Mouse (Mus musculus): ENCODE measurements around the gene Camta1. TPM values are rescaled to one million over a fixed set of nuclear protein-coding genes. Genes with fewer than 3 reads are reported as not detected.
A peak's percentile ranks its signal among the peaks of the same experiment; 100 is the strongest.

The Camta1 gene
- polyA plus RNA-seq, 1 experiment, result 13.4 TPM

GRCm38 (mm10) chr4:151059566-151059965 lies 802.1 kb downstream of the Camta1 start:
- Histone ChIP-seq H3K4me1 (peaks cover 26% of the 10 kb centered on the region), H3K36me3 (replicated peaks; ENCODE audit: low read length) (peaks cover 17% of the 10 kb centered on the region), H3K9me3 (peaks cover 15% of the 10 kb centered on the region), H3K4me3 (replicated peaks) (no peak overlapping the region), H3K27me3 (replicated peaks) (peaks cover 2% of the 10 kb centered on the region)
- no peak for TF ChIP-seq FLI1 (IDR thresholded peaks at IDR 0.05; ENCODE audit: low read length)
- no peak for TF ChIP-seq GATA1 (IDR thresholded peaks at IDR 0.05; ENCODE audit: borderline replicate concordance, low read length)

GRCm38 (mm10) chr4:151058634-151059033 lies 803.0 kb downstream of the Camta1 start:
- no peak overlapping the region for H3K4me3 ChIP-seq (replicated peaks)
- peaks cover 34% of the 10 kb centered on the region for H3K4me1 ChIP-seq
- H3K9me3 ChIP-seq, result peaks cover 15% of the 10 kb centered on the region
- TF ChIP-seq GATA1 (IDR thresholded peaks at IDR 0.05; ENCODE audit: borderline replicate concordance, low read length), result no peak
- TF ChIP-seq FLI1 (IDR thresholded peaks at IDR 0.05; ENCODE audit: low read length), result no peak
- H3K36me3 ChIP-seq (replicated peaks; ENCODE audit: low read length), result peaks cover 26% of the 10 kb centered on the region
- H3K27me3 ChIP-seq (replicated peaks), result no peaks in the 10 kb centered on the region

GRCm38 (mm10) chr4:151057347-151058321 lies 804.0 kb downstream of the Camta1 start, which contains the start of gene Vamp3:
Gene Vamp3 (minus strand): TSS chr4:151057963.
- H3K4me3 ChIP-seq (replicated peaks), result peak within 1 kb of the TSS; percentile 98
- peaks cover 40% of the 10 kb centered on the region for H3K4me1 ChIP-seq
- H3K27me3 ChIP-seq (replicated peaks), result no peaks in the 10 kb centered on the region
- peaks cover 15% of the 10 kb centered on the region for H3K9me3 ChIP-seq
- TF ChIP-seq GATA1 (IDR thresholded peaks at IDR 0.05; ENCODE audit: borderline replicate concordance, low read length) (no peak), FLI1 (IDR thresholded peaks at IDR 0.05; ENCODE audit: low read length) (peak; percentile 84)
- peaks cover 36% of the 10 kb centered on the region for H3K36me3 ChIP-seq (replicated peaks; ENCODE audit: low read length)

GRCm38 (mm10) chr4:151051162-151051561 lies 810.5 kb downstream of the Camta1 start:
- peaks cover 95% of the 10 kb centered on the region for H3K36me3 ChIP-seq (replicated peaks; ENCODE audit: low read length)
- H3K9me3 ChIP-seq, result no peaks in the 10 kb centered on the region
- no peak overlapping the region for H3K4me3 ChIP-seq (replicated peaks)
- no peak for TF ChIP-seq GATA1 (IDR thresholded peaks at IDR 0.05; ENCODE audit: borderline replicate concordance, low read length)
- no peak for TF ChIP-seq FLI1 (IDR thresholded peaks at IDR 0.05; ENCODE audit: low read length)
- H3K27me3 ChIP-seq (replicated peaks), result no peaks in the 10 kb centered on the region
- peaks cover 45% of the 10 kb centered on the region for H3K4me1 ChIP-seq

GRCm38 (mm10) chr4:151046524-151046923 lies 815.2 kb downstream of the Camta1 start:
- TF ChIP-seq GATA1 (IDR thresholded peaks at IDR 0.05; ENCODE audit: borderline replicate concordance, low read length) (no peak), FLI1 (IDR thresholded peaks at IDR 0.05; ENCODE audit: low read length) (no peak)
- H3K36me3 ChIP-seq (replicated peaks; ENCODE audit: low read length), result peaks cover 54% of the 10 kb centered on the region

GRCm38 (mm10) chr4:151044944-151045570 lies 816.6 kb downstream of the Camta1 start:
- Histone ChIP-seq H3K4me3 (replicated peaks) (peak overlapping the region; percentile 97), H3K36me3 (replicated peaks; ENCODE audit: low read length) (peaks cover 54% of the 10 kb centered on the region), H3K9me3 (no peaks in the 10 kb centered on the region), H3K27me3 (replicated peaks) (no peaks in the 10 kb centered on the region), H3K4me1 (peaks cover 45% of the 10 kb centered on the region)
- TF ChIP-seq GATA1 (IDR thresholded peaks at IDR 0.05; ENCODE audit: borderline replicate concordance, low read length) (no peak), FLI1 (IDR thresholded peaks at IDR 0.05; ENCODE audit: low read length) (no peak)

More at GRCm38 (mm10) chr4:151046524-151046923, 815.2 kb downstream of the Camta1 start:
- Histone ChIP-seq H3K4me3 (replicated peaks) (no peak overlapping the region), H3K4me1 (peaks cover 46% of the 10 kb centered on the region), H3K9me3 (no peaks in the 10 kb centered on the region), H3K27me3 (replicated peaks) (no peaks in the 10 kb centered on the region)

- TF ChIP-seq GATA1 (IDR thresholded peaks at IDR 0.05; ENCODE audit: borderline replicate concordance, low read length), result no peak
- TF ChIP-seq FLI1 (IDR thresholded peaks at IDR 0.05; ENCODE audit: low read length), result no peak
- Histone ChIP-seq H3K27me3 (replicated peaks) (no peaks in the 10 kb centered on the region), H3K9me3 (no peaks in the 10 kb centered on the region), H3K36me3 (replicated peaks; ENCODE audit: low read length) (peaks cover 54% of the 10 kb centered on the region), H3K4me1 (peaks cover 45% of the 10 kb centered on the region), H3K4me3 (replicated peaks) (peak within 1 kb of the TSS; percentile 97)
Measured at GRCm38 (mm10) chr4:151044037-151044943, 817.4 kb downstream of the Camta1 start, which contains the start of gene Per3. Gene Per3 (minus strand): TSS chr4:151044665.

- Histone ChIP-seq H3K36me3 (replicated peaks; ENCODE audit: low read length) (peaks cover 52% of the 10 kb centered on the region), H3K9me3 (no peaks in the 10 kb centered on the region), H3K4me3 (replicated peaks) (peak overlapping the region; percentile 97), H3K27me3 (replicated peaks) (no peaks in the 10 kb centered on the region), H3K4me1 (peaks cover 45% of the 10 kb centered on the region)
- TF ChIP-seq GATA1 (IDR thresholded peaks at IDR 0.05; ENCODE audit: borderline replicate concordance, low read length) (no peak), FLI1 (IDR thresholded peaks at IDR 0.05; ENCODE audit: low read length) (no peak)
Measured at GRCm38 (mm10) chr4:151043281-151043680, 818.4 kb downstream of the Camta1 start.

GRCm38 (mm10) chr4:151041506-151041905 lies 820.2 kb downstream of the Camta1 start:
- no peaks in the 10 kb centered on the region for H3K27me3 ChIP-seq (replicated peaks)
- H3K4me1 ChIP-seq, result peaks cover 51% of the 10 kb centered on the region
- H3K9me3 ChIP-seq, result no peaks in the 10 kb centered on the region
- TF ChIP-seq FLI1 (IDR thresholded peaks at IDR 0.05; ENCODE audit: low read length), result no peak
- TF ChIP-seq GATA1 (IDR thresholded peaks at IDR 0.05; ENCODE audit: borderline replicate concordance, low read length), result no peak
- H3K4me3 ChIP-seq (replicated peaks), result peak overlapping the region; percentile 83
- peaks cover 52% of the 10 kb centered on the region for H3K36me3 ChIP-seq (replicated peaks; ENCODE audit: low read length)
